In the genomic region with DNA sequence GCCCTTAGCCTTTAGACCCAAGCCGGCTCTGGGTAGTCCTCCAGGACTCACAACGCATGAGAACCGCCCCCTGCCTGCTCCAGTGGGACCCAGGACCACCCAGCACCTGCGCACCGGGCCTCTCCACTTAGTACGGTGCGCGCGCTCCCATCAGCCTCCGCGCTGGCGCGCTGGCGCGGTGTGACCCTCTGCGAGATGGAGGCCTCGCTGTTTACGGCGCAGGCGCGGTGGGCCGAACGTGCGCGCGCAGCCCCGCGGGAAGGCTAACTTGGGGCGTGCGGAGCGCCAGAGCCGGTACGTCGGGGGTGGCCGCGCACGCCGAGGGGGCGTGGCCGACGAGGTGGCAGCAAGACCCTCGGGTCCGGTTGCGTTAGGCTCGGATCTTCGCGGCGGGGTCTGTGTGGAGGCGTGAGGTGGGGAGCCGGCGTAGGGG, we compare ENCODE assay signal across 8 mouse cellular contexts. TPM values are rescaled to one million over a fixed set of nuclear protein-coding genes. Genes with fewer than 3 reads are reported as not detected.
A peak's percentile ranks its signal among the peaks of the same experiment; 100 is the strongest.
DNase-seq lines count a peak whose midpoint lies in the region; ATAC-seq lines count a peak whose summit lies in the region.

A gene (plus strand): TSS at position 156 of the 433 bp plus-strand sequence.
A gene (plus strand): TSS at position 344 of the 433 bp plus-strand sequence.

- H3K36me3 ChIP-seq in heart, embryonic 14.5 days (ENCODE audit: control insufficient read depth, insufficient read depth, low read length): peaks cover 13% of the 10 kb centered on the region
- peaks cover 24% of the 10 kb centered on the region for H3K36me3 ChIP-seq in liver, embryonic 13.5 days
- H3K36me3 ChIP-seq in stomach, embryonic 16.5 days (ENCODE audit: control insufficient read depth, insufficient read depth, low read length): 0 out of 2 replicates have a peak, but pooled peaks cover 3% of the 10 kb centered on the region

- no peaks in the 10 kb centered on the region for H3K27me3 ChIP-seq in heart, embryonic 14.5 days (ENCODE audit: control insufficient read depth, insufficient read depth, low read length)
- no peaks in the 10 kb centered on the region for H3K27me3 ChIP-seq in liver, embryonic 13.5 days
- H3K27me3 ChIP-seq in stomach, embryonic 16.5 days (ENCODE audit: control insufficient read depth, insufficient read depth, low read length): no peaks in the 10 kb centered on the region

- H3K9ac ChIP-seq in heart, embryonic 14.5 days (ENCODE audit: low read length): peak within 1 kb of the TSS; percentile 90
- peak within 1 kb of the TSS; percentile 88 for H3K9ac ChIP-seq in liver, embryonic 13.5 days
- H3K9ac ChIP-seq in stomach, embryonic 16.5 days (ENCODE audit: low read length): peak within 1 kb of the TSS; percentile 90

- H3K4me1 ChIP-seq in brown adipose tissue, adult 24 weeks (ENCODE audit: control insufficient read depth, insufficient read depth, insufficient read length, low read length): peaks cover 4% of the 10 kb centered on the region; the same call in 1 of the 2 replicates
- H3K4me1 ChIP-seq in heart, embryonic 14.5 days (ENCODE audit: control insufficient read depth in 2 of 2, insufficient read depth in 2 of 2, low read length in 2 of 2): peaks cover 10% of the 10 kb centered on the region in 2 experiments
- peaks cover 35% of the 10 kb centered on the region for H3K4me1 ChIP-seq in liver, embryonic 13.5 days (replicated peaks)
- peaks cover 10% of the 10 kb centered on the region for H3K4me1 ChIP-seq in stomach, embryonic 16.5 days (ENCODE audit: control insufficient read depth, insufficient read depth, low read length)

- DNase-seq in CD4-positive, CD25-positive, alpha-beta regulatory T cell, adult 2 months (ENCODE audit: low read depth, low spot score): peak; percentile 98
- peak; percentile 67 for DNase-seq in fibroblast of lung, adult 2 months (ENCODE audit: low read depth)
- peak; percentile 97 for DNase-seq in kidney, postnatal 14 days
- peak; percentile 95 for DNase-seq in liver, embryonic 13.5 days
- peak; percentile 98 for DNase-seq in neural tube, embryonic 10.5 days (ENCODE audit: extremely low spot score, low spot score)

- peak within 1 kb of the TSS; percentile 95 for H3K4me2 ChIP-seq in heart, embryonic 14.5 days (ENCODE audit: low read length)
- H3K4me2 ChIP-seq in liver, embryonic 13.5 days: peak within 1 kb of the TSS; percentile 97
- H3K4me2 ChIP-seq in stomach, embryonic 16.5 days (ENCODE audit: low read depth, low read length): peak within 1 kb of the TSS; percentile 75

- no peaks in the 10 kb centered on the region; the same call in 1 of the 2 replicates for H3K9me3 ChIP-seq in heart, embryonic 14.5 days (ENCODE audit: control insufficient read depth, low read length)
- H3K9me3 ChIP-seq in liver, embryonic 13.5 days (replicated peaks): no peaks in the 10 kb centered on the region
- no peaks in the 10 kb centered on the region for H3K9me3 ChIP-seq in stomach, embryonic 16.5 days (replicated peaks; ENCODE audit: control insufficient read depth, low read length)

- ATAC-seq in heart, embryonic 14.5 days (ENCODE audit: insufficient number of reproducible peaks, insufficient read depth, low FRiP score, low read depth): peak; percentile 93
- peak; percentile 96 for ATAC-seq in liver, embryonic 13.5 days (ENCODE audit: low read depth)
- ATAC-seq in stomach, embryonic 16.5 days (ENCODE audit: insufficient read depth, low FRiP score): peak; percentile 97

- WGBS in heart, embryonic 14.5 days: under 1% methylated on average over 51 of the region's 51 CpGs
- under 1% methylated on average over 51 of the region's 51 CpGs for WGBS in liver, embryonic 13.5 days (ENCODE audit: insufficient replicate concordance)
- WGBS in stomach, embryonic 16.5 days: under 1% methylated on average over 51 of the region's 51 CpGs

- peak within 1 kb of the TSS; percentile 49 for H3K27ac ChIP-seq in brown adipose tissue, adult 24 weeks (replicated peaks; ENCODE audit: low read depth, low read length)
- H3K27ac ChIP-seq in heart, embryonic 14.5 days (replicated peaks in 1 of 2; ENCODE audit: control insufficient read depth in 1 of 2, insufficient read depth in 1 of 2, low read depth in 2 of 2, low read length in 2 of 2): peak within 1 kb of the TSS; percentile 51 to 84
- peak within 1 kb of the TSS; percentile 86 for H3K27ac ChIP-seq in liver, embryonic 13.5 days
- peak within 1 kb of the TSS; percentile 34 for H3K27ac ChIP-seq in stomach, embryonic 16.5 days (ENCODE audit: low read length)

- H3K4me3 ChIP-seq in brown adipose tissue, adult 24 weeks (ENCODE audit: insufficient read depth, low read depth, low read length): peak within 1 kb of the TSS; percentile 88
- H3K4me3 ChIP-seq in heart, embryonic 14.5 days (ENCODE audit: control insufficient read depth in 1 of 2, insufficient read depth in 1 of 2, low read depth in 1 of 2, low read length in 2 of 2): peak within 1 kb of the TSS; percentile 70 to 76
- H3K4me3 ChIP-seq in liver, embryonic 13.5 days (replicated peaks): peak within 1 kb of the TSS; percentile 84
- peak within 1 kb of the TSS; percentile 70 for H3K4me3 ChIP-seq in stomach, embryonic 16.5 days (replicated peaks; ENCODE audit: low read length)

RNA-seq across cellular contexts. Expression of the first gene that starts in this region (rescaled TPM):
- 4.3 and 6.1 TPM in 2 replicates for polyA plus RNA-seq in brown adipose tissue, adult 24 weeks (2012; ENCODE audit: insufficient read depth, insufficient read length, missing spikeins)
- polyA plus RNA-seq in heart, embryonic 14.5 days (2014; fragmentation: Nextera tagmentation; extraction: Ambion mirVana): 9.3 and 9.7 TPM in 2 replicates
- 14.0 and 14.9 TPM in 2 replicates for polyA plus RNA-seq in liver, embryonic 13.5 days (2015; fragmentation: Nextera tagmentation; extraction: Ambion mirVana)
- polyA plus RNA-seq in stomach, embryonic 16.5 days (2015; fragmentation: Nextera tagmentation; extraction: Ambion mirVana): 11.7 and 11.9 TPM in 2 replicates

RNA-seq across cellular contexts. Expression of the second gene that starts in this region (rescaled TPM):
- not detected in 2 replicates for polyA plus RNA-seq in brown adipose tissue, adult 24 weeks (2012; ENCODE audit: insufficient read depth, insufficient read length, missing spikeins)
- polyA plus RNA-seq in heart, embryonic 14.5 days (2014; fragmentation: Nextera tagmentation; extraction: Ambion mirVana): 1.3 and 1.5 TPM in 2 replicates
- 1.4 and 1.9 TPM in 2 replicates for polyA plus RNA-seq in liver, embryonic 13.5 days (2015; fragmentation: Nextera tagmentation; extraction: Ambion mirVana)
- polyA plus RNA-seq in stomach, embryonic 16.5 days (2015; fragmentation: Nextera tagmentation; extraction: Ambion mirVana): 2.1 and 3.2 TPM in 2 replicates

Comparison
In these comparisons a context has a peak if more than half of its experiments do, and no peak if none do; other contexts are left out.
1. Peak in every context shown above with its lines: DNase-seq, ATAC-seq, H3K4me3 ChIP-seq and H3K27ac ChIP-seq.
2. H3K27ac ChIP-seq: peak in every context shown above with its lines; median percentile 86 in liver, embryonic 13.5 days; 68 in heart, embryonic 14.5 days; 49 in brown adipose tissue, adult 24 weeks; 34 in stomach, embryonic 16.5 days.